Mouse (Mus musculus) E14TG2a.4 (cell line): ENCODE data around the gene Xpo6.

Experiments used
- CTCF ChIP-seq: conservative IDR thresholded peaks from 2 replicates; pipeline ENCODE4 v1.5.1; 2014; ENCODE audit warnings: low read length
- NANOG ChIP-seq: IDR thresholded peaks from 2 replicates; pipeline ENCODE4 v1.6.1; 2014; ENCODE audit warnings: borderline replicate concordance, low read length, mixed read lengths
- POU5F1 ChIP-seq: IDR thresholded peaks from 2 replicates; pipeline ENCODE4 v1.6.1; 2014; ENCODE audit warnings: low read length, borderline replicate concordance

GRCm38 (mm10) chr7:126222753-126223152 is 22.5 kb upstream of the Xpo6 start:
- TF ChIP-seq CTCF (no peak), NANOG (no peak), POU5F1 (no peak)
